Mouse (Mus musculus) brown adipose tissue, adult 24 weeks (tissue): ENCODE measurements around the gene Polr1e. TPM values are rescaled to one million over a fixed set of nuclear protein-coding genes. Genes with fewer than 3 reads are reported as not detected.
"Not testable (repeated sequence)": the region's sequence is repeated elsewhere in the genome, so short reads cannot be mapped to it uniquely, and the experiment has no call there.

Experiments used
- H3K27ac ChIP-seq: fragments of 200-500 bp; replicated peaks from 2 replicates; pipeline ENCODE4 v1.5.1; 2012; ENCODE audit warnings: low read depth, mild to moderate bottlenecking, low read length
- H3K4me1 ChIP-seq: fragments of 200-500 bp; 2 replicates; pipeline ENCODE4 v1.6.1; 2012; ENCODE audit warnings: low read length, mixed read lengths; ENCODE audit not compliant: control insufficient read depth, insufficient read depth, insufficient read length
- H3K4me3 ChIP-seq: fragments of 200-500 bp; 2 replicates; pipeline ENCODE4 v1.5.1; 2012; ENCODE audit warnings: low read depth, mild to moderate bottlenecking, low read length, moderate library complexity; ENCODE audit not compliant: insufficient read depth
- polyA plus RNA-seq: library from polyadenylated mRNA; stranded (reverse); fragments of >200 nt; gene quantifications from 2 replicates; pipeline ENCODE4 v1.2.4, GENCODE M21; 2012; ENCODE audit not compliant: missing spikeins, insufficient read depth, insufficient read length

Polr1e gene
- polyA plus RNA-seq, 1 experiment: 10.1 TPM

- Histone ChIP-seq H3K4me3 (no peak overlapping the region), H3K4me1 (no peaks in the 10 kb centered on the region), H3K27ac (no peak overlapping the region)
These were observed 8.1 kb downstream of the Polr1e start for GRCm38 (mm10) chr4:45026459-45026858.

- Histone ChIP-seq H3K4me3 (no peak overlapping the region), H3K27ac (no peak overlapping the region)
These were observed 14.2 kb downstream of the Polr1e start for GRCm38 (mm10) chr4:45032586-45032985.

GRCm38 (mm10) chr4:45034693-45035628 lies 16.6 kb downstream of the Polr1e start:
- Histone ChIP-seq H3K4me3 (no peak overlapping the region), H3K27ac (no peak overlapping the region), H3K4me1 (no peaks in the 10 kb centered on the region)

More at GRCm38 (mm10) chr4:45032586-45032985, 14.2 kb downstream of the Polr1e start:
- H3K4me1 ChIP-seq: no peaks in the 10 kb centered on the region

GRCm38 (mm10) chr4:45036048-45036447 lies 17.7 kb downstream of the Polr1e start:
- Histone ChIP-seq H3K4me1 (no peaks in the 10 kb centered on the region), H3K27ac (no peak overlapping the region), H3K4me3 (no peak overlapping the region)

GRCm38 (mm10) chr4:45036571-45036970 lies 18.2 kb downstream of the Polr1e start:
- no peak overlapping the region for H3K27ac ChIP-seq
- H3K4me3 ChIP-seq: no peak overlapping the region

GRCm38 (mm10) chr4:45037455-45038410 lies 19.4 kb downstream of the Polr1e start:
- Histone ChIP-seq H3K4me3 (no peak overlapping the region), H3K27ac (no peak overlapping the region), H3K4me1 (no peaks in the 10 kb centered on the region)

More at GRCm38 (mm10) chr4:45036571-45036970, 18.2 kb downstream of the Polr1e start:
- H3K4me1 ChIP-seq: no peaks in the 10 kb centered on the region

GRCm38 (mm10) chr4:45038879-45039278 lies 20.5 kb downstream of the Polr1e start:
- H3K27ac ChIP-seq, H3K4me1 ChIP-seq, H3K4me3 ChIP-seq: not testable (repeated sequence)

GRCm38 (mm10) chr4:45039546-45039945 lies 21.2 kb downstream of the Polr1e start:
- not testable (repeated sequence) for H3K4me3 ChIP-seq, H3K27ac ChIP-seq, H3K4me1 ChIP-seq

GRCm38 (mm10) chr4:45040795-45041194 lies 22.4 kb downstream of the Polr1e start:
- no peak overlapping the region for H3K4me3 ChIP-seq
- H3K4me1 ChIP-seq: no peaks in the 10 kb centered on the region
- H3K27ac ChIP-seq: no peak overlapping the region

GRCm38 (mm10) chr4:45046679-45047078 lies 28.3 kb downstream of the Polr1e start:
- no peak overlapping the region for H3K27ac ChIP-seq
- no peaks in the 10 kb centered on the region for H3K4me1 ChIP-seq
- H3K4me3 ChIP-seq: no peak overlapping the region

GRCm38 (mm10) chr4:45047286-45047887 lies 29.0 kb downstream of the Polr1e start:
- Histone ChIP-seq H3K27ac (no peak overlapping the region), H3K4me1 (no peaks in the 10 kb centered on the region), H3K4me3 (no peak overlapping the region)

- Histone ChIP-seq H3K27ac (no peak overlapping the region), H3K4me1 (no peaks in the 10 kb centered on the region), H3K4me3 (no peak overlapping the region)
These were observed 29.6 kb downstream of the Polr1e start for GRCm38 (mm10) chr4:45047956-45048355.

GRCm38 (mm10) chr4:45054862-45055261 lies 36.5 kb downstream of the Polr1e start:
- no peak overlapping the region for H3K27ac ChIP-seq
- H3K4me1 ChIP-seq: no peaks in the 10 kb centered on the region
- H3K4me3 ChIP-seq: no peak overlapping the region

GRCm38 (mm10) chr4:45055451-45055850 lies 37.1 kb downstream of the Polr1e start:
- Histone ChIP-seq H3K4me1 (no peaks in the 10 kb centered on the region), H3K4me3 (no peak overlapping the region), H3K27ac (no peak overlapping the region)

GRCm38 (mm10) chr4:45063836-45064235 lies 45.5 kb downstream of the Polr1e start:
- H3K27ac ChIP-seq, H3K4me1 ChIP-seq, H3K4me3 ChIP-seq: not testable (repeated sequence)
